Mouse (Mus musculus): Measurements from ENCODE around the gene Dstn.

DNA sequence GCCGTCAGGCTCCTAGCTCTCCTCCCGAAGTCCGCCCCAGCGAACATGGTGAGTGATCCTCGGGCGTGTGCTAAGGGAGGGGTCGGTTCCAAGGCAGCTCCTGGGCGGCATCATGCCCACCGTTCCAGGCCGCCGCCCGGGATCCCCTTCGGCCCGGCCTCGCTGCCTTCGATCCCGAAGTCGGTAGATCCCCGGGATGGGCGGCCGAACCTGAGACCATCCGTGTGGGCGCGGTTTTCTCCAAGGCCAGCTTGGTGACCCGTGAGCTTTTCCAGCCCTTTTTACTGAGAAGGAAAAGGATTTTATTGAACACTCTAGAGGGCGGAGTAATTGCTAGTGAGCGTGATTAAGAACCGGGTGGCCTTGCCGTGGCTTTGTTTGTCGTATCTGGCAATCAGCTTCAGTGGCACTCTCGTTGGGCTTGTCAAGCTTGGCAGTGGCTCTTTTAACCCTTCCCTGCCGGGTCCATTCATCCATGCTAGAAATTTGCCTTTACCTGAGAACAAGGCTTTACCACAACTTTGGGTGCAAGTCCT lies 548 bp downstream of the Dstn start:
- no peak for TF ChIP-seq CTCF (IDR thresholded peaks at IDR 0.05; ENCODE audit: low read depth, low read length)
- TF ChIP-seq POLR2A (IDR thresholded peaks at IDR 0.05; ENCODE audit: insufficient read depth, low read length): no peak
- TF ChIP-seq EP300 (IDR thresholded peaks at IDR 0.05; ENCODE audit: insufficient read depth, low read depth, low read length): no peak
